Comparison of ENCODE assay signal across 16 mouse cellular contexts in the genomic region with DNA sequence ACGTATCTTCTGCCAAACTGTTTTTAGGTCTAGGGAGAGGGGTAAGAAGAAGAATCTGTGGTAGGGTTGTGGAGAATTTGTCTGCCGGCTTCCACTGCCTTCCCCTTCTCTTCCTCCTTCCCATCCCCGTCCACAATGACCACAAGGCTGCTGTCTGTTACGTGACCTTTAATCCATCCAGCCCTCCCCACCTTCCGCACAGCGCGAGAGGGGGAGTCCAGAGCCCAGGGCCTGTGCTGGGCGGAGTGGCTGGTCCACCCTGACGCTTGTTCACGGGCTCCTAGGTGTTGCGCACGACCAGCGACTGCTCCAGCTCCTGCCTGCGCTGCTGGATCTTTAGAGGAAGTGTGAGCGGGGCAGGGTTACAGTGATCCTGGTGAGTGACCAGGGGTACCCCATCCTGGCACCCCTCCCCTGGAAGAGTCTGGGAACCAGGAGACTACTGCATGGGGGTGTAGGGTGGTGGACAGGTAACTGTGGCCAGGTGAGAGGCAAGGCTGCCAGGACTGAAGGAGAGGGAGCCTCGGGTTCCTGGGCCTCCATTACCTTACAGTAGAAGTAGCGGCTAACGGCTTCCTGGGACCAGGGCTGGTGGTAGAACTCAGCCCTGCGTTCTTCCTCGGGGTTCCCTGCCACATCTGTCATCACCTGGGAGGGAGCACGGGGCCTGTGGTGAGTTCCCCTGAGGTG. TPM values are rescaled to one million over a fixed set of nuclear protein-coding genes. Genes with fewer than 3 reads are reported as not detected.
DNase-seq lines count a peak whose midpoint lies in the region; ATAC-seq and TF ChIP-seq lines count a peak whose summit lies in the region.
"Had no signal": no experiment of that assay in that cellular context is flagged by ENCODE, and none has a peak within 500 bp of the region (broad histone marks: within the 10 kb centered on the region; RNA-seq: fewer than 3 reads in every experiment).

No protein-coding gene starts in this region.

- no peak for ATAC-seq in stomach, embryonic 16.5 days (ENCODE audit: insufficient read depth, low FRiP score)
- no peak for ATAC-seq in stomach, postnatal 0 days (ENCODE audit: low FRiP score, low TSS enrichment)
- ATAC-seq in intestine, embryonic 16.5 days = no peak

- H3K4me1 ChIP-seq in stomach, embryonic 16.5 days (ENCODE audit: control insufficient read depth, insufficient read depth, low read length) = peaks cover 19% of the 10 kb centered on the region
- no peaks in the 10 kb centered on the region; the same call in 1 of the 2 replicates for H3K4me1 ChIP-seq in stomach, postnatal 0 days (replicated peaks; ENCODE audit: control insufficient read depth, insufficient read depth)
- peaks cover 23% of the 10 kb centered on the region for H3K4me1 ChIP-seq in intestine, embryonic 16.5 days (ENCODE audit: control insufficient read depth, insufficient read depth, low read length)

- H3ac ChIP-seq in myocyte (ENCODE audit: control insufficient read depth, insufficient read length) = no peak overlapping the region

- WGBS in stomach, embryonic 16.5 days = 70% methylated on average over 21 of the region's 21 CpGs
- 72% methylated on average over 21 of the region's 21 CpGs for WGBS in stomach, postnatal 0 days
- WGBS in intestine, embryonic 16.5 days = 68% methylated on average over 21 of the region's 21 CpGs

- TF ChIP-seq POLR2A in myocyte (IDR thresholded peaks at IDR 0.05; ENCODE audit: insufficient read length, low read depth) = no peak

- no peak overlapping the region for H3K27ac ChIP-seq in stomach, embryonic 16.5 days (ENCODE audit: low read length)
- no peak overlapping the region for H3K27ac ChIP-seq in stomach, postnatal 0 days (replicated peaks)
- no peak overlapping the region for H3K27ac ChIP-seq in intestine, embryonic 16.5 days (ENCODE audit: low read length)

- 0 out of 2 replicates have a peak overlapping the region, but pooled peaks have one; percentile 30 for H3K4me2 ChIP-seq in stomach, embryonic 16.5 days (ENCODE audit: low read depth, low read length)
- H3K4me2 ChIP-seq in stomach, postnatal 0 days (replicated peaks; ENCODE audit: low read depth) = no peak overlapping the region
- no peak overlapping the region for H3K4me2 ChIP-seq in intestine, embryonic 16.5 days (ENCODE audit: low read depth, low read length)
- H3K4me2 ChIP-seq in myocyte (ENCODE audit: low read depth) = no peak overlapping the region

- no peaks in the 10 kb centered on the region for H3K27me3 ChIP-seq in stomach, embryonic 16.5 days (ENCODE audit: control insufficient read depth, insufficient read depth, low read length)
- H3K27me3 ChIP-seq in stomach, postnatal 0 days (ENCODE audit: control insufficient read depth, insufficient read depth, low read length) = no peaks in the 10 kb centered on the region
- no peaks in the 10 kb centered on the region for H3K27me3 ChIP-seq in intestine, embryonic 16.5 days (replicated peaks; ENCODE audit: control insufficient read depth, insufficient read depth, low read length)
- H3K27me3 ChIP-seq in myocyte (ENCODE audit: control insufficient read depth, insufficient read depth, insufficient read length) = no peaks in the 10 kb centered on the region

- intact Hi-C loops in heart, postnatal 25 days (cut with DNase I) = no loop called here

- peaks cover 11% of the 10 kb centered on the region for H3K79me2 ChIP-seq in myocyte (ENCODE audit: control insufficient read depth, insufficient read depth)

- TF ChIP-seq CTCF in stomach, postnatal 0 days (IDR thresholded peaks at IDR 0.05; ENCODE audit: low read depth) = no peak

- no peak for TF ChIP-seq EP300 in stomach, postnatal 0 days (optimal IDR thresholded peaks at IDR 0.05)

- H3K9me3 ChIP-seq in stomach, embryonic 16.5 days (replicated peaks; ENCODE audit: control insufficient read depth, low read length) = no peaks in the 10 kb centered on the region
- no peaks in the 10 kb centered on the region for H3K9me3 ChIP-seq in stomach, postnatal 0 days (ENCODE audit: control insufficient read depth, low read length)
- H3K9me3 ChIP-seq in intestine, embryonic 16.5 days (ENCODE audit: control insufficient read depth, low read length) = no peaks in the 10 kb centered on the region
- H3K9me3 ChIP-seq: G1E had no signal

- H3K36me3 ChIP-seq in stomach, embryonic 16.5 days (ENCODE audit: control insufficient read depth, insufficient read depth, low read length) = peaks cover 18% of the 10 kb centered on the region; the same call in 1 of the 2 replicates
- H3K36me3 ChIP-seq in stomach, postnatal 0 days (ENCODE audit: control insufficient read depth, insufficient read depth, low read length) = peaks cover 15% of the 10 kb centered on the region; the same call in 1 of the 2 replicates
- H3K36me3 ChIP-seq in intestine, embryonic 16.5 days (ENCODE audit: control insufficient read depth, insufficient read depth, low read length) = peaks cover 12% of the 10 kb centered on the region
- H3K36me3 ChIP-seq in myocyte (ENCODE audit: control insufficient read depth, insufficient read depth) = peaks cover 4% of the 10 kb centered on the region

- DNase-seq in kidney, adult 11 months = peak; percentile 12
- no peak for DNase-seq in kidney, adult 8-10 months
- no peak for DNase-seq in stomach, postnatal 0 days (ENCODE audit: low spot score)
- DNase-seq in adrenal gland, adult 18-20 months (ENCODE audit: low spot score in 2 of 2) = no peak
- no peak for DNase-seq in heart, postnatal 25 days (ENCODE audit: low spot score)
- DNase-seq: cerebellum, adult 18-20 months; heart, postnatal 4 days; thymus, postnatal 36 days had no signal

- H3K4me3 ChIP-seq in stomach, embryonic 16.5 days (replicated peaks; ENCODE audit: low read length) = no peak overlapping the region
- H3K4me3 ChIP-seq in stomach, postnatal 0 days (ENCODE audit: low read depth, low read length) = no peak overlapping the region
- H3K4me3 ChIP-seq in intestine, embryonic 16.5 days (ENCODE audit: low read length) = no peak overlapping the region
- H3K4me3 ChIP-seq in myocyte = no peak overlapping the region

- no peak overlapping the region; the same call in 1 of the 2 replicates for H3K9ac ChIP-seq in stomach, embryonic 16.5 days (ENCODE audit: low read length)
- no peak overlapping the region for H3K9ac ChIP-seq in stomach, postnatal 0 days (ENCODE audit: low read length)
- 0 out of 2 replicates have a peak overlapping the region, but pooled peaks have one; percentile 14 for H3K9ac ChIP-seq in intestine, embryonic 16.5 days (ENCODE audit: low read depth, low read length)

TF ChIP-seq in myocyte, 11 proteins besides CTCF, POLR2A, EP300 and RAD21:
- no peak for TF ChIP-seq TCF12 (IDR thresholded peaks at IDR 0.05; ENCODE audit: insufficient read depth, poor library complexity, severe bottlenecking)
- TF ChIP-seq REST (IDR thresholded peaks at IDR 0.05; ENCODE audit: insufficient read depth, insufficient read length) = no peak
- peak; percentile 26 for TF ChIP-seq POLR2AphosphoS2 (IDR thresholded peaks at IDR 0.05; ENCODE audit: insufficient read length, low read depth)

RNA-seq across cellular contexts. Expression of a gene that starts 6.1 kb away (rescaled TPM):
- polyA plus RNA-seq in stomach, embryonic 16.5 days (2015; fragmentation: Nextera tagmentation; extraction: Ambion mirVana) = 21.8 and 23.9 TPM in 2 replicates
- 18.2 and 19.2 TPM in 2 replicates for polyA plus RNA-seq in stomach, postnatal 0 days (2015; fragmentation: Nextera tagmentation; extraction: Ambion mirVana)
- 16.3 and 18.0 TPM in 2 replicates for polyA plus RNA-seq in intestine, embryonic 16.5 days (2015; fragmentation: Nextera tagmentation; extraction: Ambion mirVana)
- 39.5 TPM for polyA plus RNA-seq in myocyte (2012; fragmentation: generic; extraction: Trizol)
- 10 to 100 TPM; 34.5 to 39.7 TPM for total RNA-seq in adrenal gland, adult 18-20 months (2021)
- 1 to 10 TPM; 7.8 to 9.7 TPM for total RNA-seq in heart, postnatal 25 days (2021)

RNA-seq across cellular contexts. Expression of a gene that starts 15.3 kb away (rescaled TPM):
- polyA plus RNA-seq in stomach, embryonic 16.5 days (2015; fragmentation: Nextera tagmentation; extraction: Ambion mirVana) = 81.7 and 81.9 TPM in 2 replicates
- 45.2 and 45.3 TPM in 2 replicates for polyA plus RNA-seq in stomach, postnatal 0 days (2015; fragmentation: Nextera tagmentation; extraction: Ambion mirVana)
- 75.0 and 82.7 TPM in 2 replicates for polyA plus RNA-seq in intestine, embryonic 16.5 days (2015; fragmentation: Nextera tagmentation; extraction: Ambion mirVana)
- 137 TPM for polyA plus RNA-seq in myocyte (2012; fragmentation: generic; extraction: Trizol)
- total RNA-seq in adrenal gland, adult 18-20 months (2021) = 10 to 100 TPM; 62.8 to 81.3 TPM
- total RNA-seq in heart, postnatal 25 days (2021) = 10 to 100 TPM; 48.0 to 53.2 TPM

RNA-seq across cellular contexts. Expression of a gene that starts 31.6 kb away (rescaled TPM):
- 13.1 and 17.1 TPM in 2 replicates for polyA plus RNA-seq in stomach, embryonic 16.5 days (2015; fragmentation: Nextera tagmentation; extraction: Ambion mirVana)
- 13.3 and 17.8 TPM in 2 replicates for polyA plus RNA-seq in stomach, postnatal 0 days (2015; fragmentation: Nextera tagmentation; extraction: Ambion mirVana)
- polyA plus RNA-seq in intestine, embryonic 16.5 days (2015; fragmentation: Nextera tagmentation; extraction: Ambion mirVana) = 9.5 and 10.0 TPM in 2 replicates
- polyA plus RNA-seq in myocyte (2012; fragmentation: generic; extraction: Trizol) = 128 TPM
- 10 to 100 TPM; 15.2 to 17.2 TPM for total RNA-seq in adrenal gland, adult 18-20 months (2021)
- 10 to 100 TPM; 69.0 to 69.3 TPM for total RNA-seq in heart, postnatal 25 days (2021)
- polyA plus RNA-seq: G1E had no signal

RNA-seq across cellular contexts. Expression of a gene that starts 36.0 kb away (rescaled TPM):
- 0.13 TPM in 1 of 2 replicates, not detected in the other for polyA plus RNA-seq in stomach, embryonic 16.5 days (2015; fragmentation: Nextera tagmentation; extraction: Ambion mirVana)
- 0.08 TPM in 1 of 2 replicates, not detected in the other for polyA plus RNA-seq in stomach, postnatal 0 days (2015; fragmentation: Nextera tagmentation; extraction: Ambion mirVana)
- not detected in 2 replicates for polyA plus RNA-seq in intestine, embryonic 16.5 days (2015; fragmentation: Nextera tagmentation; extraction: Ambion mirVana)
- not detected for polyA plus RNA-seq in myocyte (2012; fragmentation: generic; extraction: Trizol)
- total RNA-seq in adrenal gland, adult 18-20 months (2021) = not detected
- not detected for total RNA-seq in heart, postnatal 25 days (2021)
- total RNA-seq: G1E; gastrocnemius, adult 18-20 months; heart, postnatal 4 days; layer of hippocampus, postnatal 25 days; liver, adult 2 months had no signal
- polyA plus RNA-seq: embryonic facial prominence, embryonic 14.5 days; G1E; liver, adult 2 months had no signal

RNA-seq across cellular contexts. Expression of a gene that starts 51.8 kb away (rescaled TPM):
- polyA plus RNA-seq in stomach, embryonic 16.5 days (2015; fragmentation: Nextera tagmentation; extraction: Ambion mirVana) = 0.24 and 0.58 TPM in 2 replicates
- 0.21 and 0.25 TPM in 2 replicates for polyA plus RNA-seq in stomach, postnatal 0 days (2015; fragmentation: Nextera tagmentation; extraction: Ambion mirVana)
- 0.16 and 0.29 TPM in 2 replicates for polyA plus RNA-seq in intestine, embryonic 16.5 days (2015; fragmentation: Nextera tagmentation; extraction: Ambion mirVana)
- 0.77 TPM for polyA plus RNA-seq in myocyte (2012; fragmentation: generic; extraction: Trizol)
- total RNA-seq in adrenal gland, adult 18-20 months (2021) = under 1 TPM in 1 of 2 experiments, not detected in 1; 0.23 TPM
- total RNA-seq in heart, postnatal 25 days (2021) = 10 to 100 TPM; 85.1 to 85.9 TPM
- total RNA-seq: G1E; liver, adult 2 months had no signal
- polyA plus RNA-seq: G1E had no signal
